Mouse (Mus musculus): ENCODE results near the gene Ccdc117. TPM values are rescaled to one million over a fixed set of nuclear protein-coding genes. Genes with fewer than 3 reads are reported as not detected.
A peak's percentile ranks its signal among the peaks of the same experiment; 100 is the strongest.

The Ccdc117 gene
- polyA plus RNA-seq, 1 experiment from 2014 or later = 11.4 TPM

DNA sequence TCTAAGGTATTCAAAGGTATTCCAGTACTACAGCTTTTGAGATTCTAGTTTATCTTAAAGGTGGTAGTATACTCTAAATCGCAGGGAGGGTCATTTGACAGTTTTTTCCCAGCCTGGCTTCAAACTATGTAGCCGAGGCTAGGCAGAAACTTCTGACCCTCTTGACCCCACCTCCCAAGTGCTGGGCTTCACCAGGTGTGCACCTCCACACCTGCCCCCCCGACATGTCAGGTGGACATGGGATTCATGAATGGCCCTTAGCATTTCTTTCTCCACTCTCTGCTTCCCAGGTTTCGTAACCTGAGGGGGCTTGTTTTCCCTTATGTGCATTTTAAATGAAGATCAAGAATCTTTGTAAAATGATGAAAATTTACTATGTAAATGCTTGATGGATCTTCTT lies 16.6 kb downstream of the Ccdc117 start:
- H3K4me2 ChIP-seq (replicated peaks) = no peak overlapping the region
- no peaks in the 10 kb centered on the region for H3K9me3 ChIP-seq (ENCODE audit: control insufficient read depth, low read length)
- 89% methylated on average over 4 of the region's 4 CpGs for WGBS
- H3K27ac ChIP-seq = no peak overlapping the region
- ATAC-seq (ENCODE audit: low FRiP score) (no peak), DNase-seq (ENCODE audit: low spot score) (no peak)
- peaks cover 83% of the 10 kb centered on the region for H3K36me3 ChIP-seq (replicated peaks; ENCODE audit: control insufficient read depth, insufficient read depth)
- H3K27me3 ChIP-seq (ENCODE audit: control insufficient read depth, insufficient read depth, low read length) = no peaks in the 10 kb centered on the region
- no peak overlapping the region for H3K4me3 ChIP-seq (replicated peaks; ENCODE audit: low read length)
- H3K4me1 ChIP-seq (replicated peaks; ENCODE audit: control insufficient read depth, insufficient read depth, low read length) = peaks cover 20% of the 10 kb centered on the region
- no peak overlapping the region for H3K9ac ChIP-seq

DNA sequence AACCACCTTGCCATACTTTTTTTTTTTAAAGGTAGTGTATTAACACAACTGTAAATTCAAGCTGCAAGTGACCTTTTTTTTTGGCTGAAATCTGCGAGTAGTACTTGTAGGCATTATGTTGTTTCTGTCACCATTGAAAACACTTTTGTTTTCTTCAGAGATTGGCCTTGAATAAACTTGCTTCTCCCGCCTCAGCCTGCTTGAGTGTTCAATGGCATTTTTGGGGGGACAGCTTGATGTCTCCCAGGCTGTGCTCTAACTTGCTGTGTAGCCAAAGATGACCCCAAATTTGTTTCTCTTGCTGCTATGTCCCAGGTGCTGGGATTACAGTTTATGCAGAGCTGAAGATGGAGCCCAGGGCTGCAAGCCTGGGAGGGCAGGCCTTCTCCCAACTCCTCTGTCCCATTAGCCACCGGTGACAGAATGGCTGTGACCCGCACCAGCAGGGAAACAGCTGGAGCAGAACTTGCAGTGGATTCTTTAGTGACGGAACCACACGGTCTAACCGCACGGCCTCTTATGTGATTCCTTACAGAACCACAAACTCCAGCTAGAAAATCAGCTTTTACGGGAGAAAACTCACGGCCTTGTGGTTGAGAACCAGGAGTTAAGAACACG lies 19.1 kb downstream of the Ccdc117 start:
- 92% methylated on average over 11 of the region's 11 CpGs for WGBS
- Histone ChIP-seq H3K4me2 (replicated peaks) (peak overlapping the region; percentile 60), H3K36me3 (replicated peaks; ENCODE audit: control insufficient read depth, insufficient read depth) (peaks cover 58% of the 10 kb centered on the region), H3K9me3 (ENCODE audit: control insufficient read depth, low read length) (no peaks in the 10 kb centered on the region), H3K9ac (peak overlapping the region; percentile 99; the same call in 1 of the 2 replicates), H3K27ac (no peak overlapping the region), H3K27me3 (ENCODE audit: control insufficient read depth, insufficient read depth, low read length) (no peaks in the 10 kb centered on the region), H3K4me1 (replicated peaks; ENCODE audit: control insufficient read depth, insufficient read depth, low read length) (peaks cover 20% of the 10 kb centered on the region), H3K4me3 (replicated peaks; ENCODE audit: low read length) (peak overlapping the region; percentile 99)
- no peak for ATAC-seq (ENCODE audit: low FRiP score)
- DNase-seq (ENCODE audit: low spot score) = no peak

DNA sequence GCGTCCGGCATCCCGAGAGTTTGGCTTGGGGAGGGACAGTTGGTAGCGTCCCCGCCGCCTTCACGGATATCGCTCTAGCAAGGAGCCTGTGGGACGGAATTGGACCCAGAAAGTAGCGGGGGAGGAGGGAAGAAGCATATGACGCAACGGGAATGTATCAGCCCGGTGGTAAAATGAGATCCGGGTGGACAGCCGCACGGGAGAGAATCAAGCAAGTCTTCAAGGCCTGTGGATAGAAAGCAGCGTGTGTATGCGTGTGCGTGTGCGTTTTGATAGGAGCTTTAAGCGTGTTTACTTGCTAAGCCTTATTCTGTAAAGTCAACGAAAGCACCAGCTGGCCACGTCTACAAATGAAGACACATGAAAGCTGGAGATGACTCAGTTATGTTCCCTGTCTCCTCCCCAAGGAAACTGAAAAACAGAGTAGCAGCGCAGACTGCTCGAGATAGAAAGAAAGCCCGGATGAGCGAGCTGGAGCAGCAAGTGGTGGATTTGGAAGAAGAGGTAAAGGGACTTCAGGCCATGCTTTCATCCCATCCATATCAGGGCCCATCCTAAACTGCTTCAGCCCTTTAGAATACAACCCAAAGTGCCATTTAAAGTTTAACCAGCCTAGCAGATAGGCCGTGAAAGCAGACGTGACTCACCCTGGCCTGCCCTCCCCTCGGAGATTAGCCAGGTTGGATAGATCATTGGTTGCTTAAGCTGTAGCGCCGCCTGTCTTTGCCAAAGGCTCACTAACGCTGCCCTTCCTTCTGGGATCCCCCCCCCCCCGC lies 20.3 kb downstream of the Ccdc117 start:
- no peaks in the 10 kb centered on the region for H3K27me3 ChIP-seq (ENCODE audit: control insufficient read depth, insufficient read depth, low read length)
- H3K4me3 ChIP-seq (replicated peaks; ENCODE audit: low read length) = peak overlapping the region; percentile 99
- H3K36me3 ChIP-seq (replicated peaks; ENCODE audit: control insufficient read depth, insufficient read depth) = peaks cover 46% of the 10 kb centered on the region
- DNase-seq (ENCODE audit: low spot score) (peak; percentile 61), ATAC-seq (ENCODE audit: low FRiP score) (peak; percentile 21; the same call in 1 of the 2 replicates)
- peak overlapping the region; percentile 60 for H3K4me2 ChIP-seq (replicated peaks)
- WGBS = under 1% methylated on average over 34 of the region's 34 CpGs
- no peaks in the 10 kb centered on the region for H3K9me3 ChIP-seq (ENCODE audit: control insufficient read depth, low read length)
- H3K9ac ChIP-seq = peak overlapping the region; percentile 99
- peaks cover 20% of the 10 kb centered on the region for H3K4me1 ChIP-seq (replicated peaks; ENCODE audit: control insufficient read depth, insufficient read depth, low read length)
- H3K27ac ChIP-seq = peak overlapping the region; percentile 92

- Histone ChIP-seq H3K36me3 (replicated peaks; ENCODE audit: control insufficient read depth, insufficient read depth) (peaks cover 40% of the 10 kb centered on the region), H3K4me2 (replicated peaks) (peak overlapping the region; percentile 60), H3K27ac (peak overlapping the region; percentile 92), H3K9ac (peak overlapping the region; percentile 99), H3K4me3 (replicated peaks; ENCODE audit: low read length) (peak overlapping the region; percentile 99), H3K4me1 (replicated peaks; ENCODE audit: control insufficient read depth, insufficient read depth, low read length) (peaks cover 20% of the 10 kb centered on the region), H3K27me3 (ENCODE audit: control insufficient read depth, insufficient read depth, low read length) (no peaks in the 10 kb centered on the region), H3K9me3 (ENCODE audit: control insufficient read depth, low read length) (no peaks in the 10 kb centered on the region)
- ATAC-seq (ENCODE audit: low FRiP score) (peak; percentile 48; the same call in 1 of the 2 replicates), DNase-seq (ENCODE audit: low spot score) (peak; percentile 43)
- WGBS = 1% methylated on average over 13 of the region's 13 CpGs
Observed at GRCm38 (mm10) chr11:5521266-5521515, 20.8 kb downstream of the Ccdc117 start.

- WGBS = under 1% methylated on average over 70 of the region's 72 CpGs
- no peaks in the 10 kb centered on the region for H3K27me3 ChIP-seq (ENCODE audit: control insufficient read depth, insufficient read depth, low read length)
- peak within 1 kb of the TSS; percentile 99 for H3K4me3 ChIP-seq (replicated peaks; ENCODE audit: low read length)
- peak within 1 kb of the TSS; percentile 99 for H3K9ac ChIP-seq
- peaks cover 20% of the 10 kb centered on the region for H3K4me1 ChIP-seq (replicated peaks; ENCODE audit: control insufficient read depth, insufficient read depth, low read length)
- DNase-seq (ENCODE audit: low spot score) = peak; percentile 95
- peak within 1 kb of the TSS; percentile 92 for H3K27ac ChIP-seq
- H3K4me2 ChIP-seq (replicated peaks) = peak within 1 kb of the TSS; percentile 60
- peaks cover 35% of the 10 kb centered on the region for H3K36me3 ChIP-seq (replicated peaks; ENCODE audit: control insufficient read depth, insufficient read depth)
- ATAC-seq (ENCODE audit: low FRiP score) = peak; percentile 97
- no peaks in the 10 kb centered on the region for H3K9me3 ChIP-seq (ENCODE audit: control insufficient read depth, low read length)
Observed at GRCm38 (mm10) chr11:5520412-5521265, 21.3 kb downstream of the Ccdc117 start, which contains the start of gene Xbp1. Gene Xbp1, plus strand, starts transcription at chr11:5520659.

DNA sequence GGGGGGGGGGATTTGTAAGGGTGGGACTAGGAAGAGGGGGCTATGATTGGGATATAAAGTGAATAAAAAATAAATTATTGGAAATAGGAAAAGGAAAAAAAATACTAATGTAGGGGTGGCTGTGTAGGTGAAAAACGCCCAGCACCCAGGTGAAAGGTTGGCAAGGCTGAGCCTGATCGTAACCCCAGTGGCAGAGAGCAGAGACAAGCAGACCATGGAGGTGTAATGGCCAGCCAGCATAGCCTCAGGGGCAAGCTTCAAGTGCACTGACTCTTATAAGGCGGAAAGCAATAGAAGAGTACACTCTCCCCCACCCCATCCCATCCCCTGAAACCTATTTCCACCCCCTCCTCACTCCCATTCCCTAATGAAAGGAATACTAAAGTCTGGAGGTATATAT lies 22.3 kb downstream of the Ccdc117 start:
- H3K4me3 ChIP-seq (replicated peaks; ENCODE audit: low read length) = peak overlapping the region; percentile 99; the same call in 1 of the 2 replicates
- peaks cover 20% of the 10 kb centered on the region for H3K4me1 ChIP-seq (replicated peaks; ENCODE audit: control insufficient read depth, insufficient read depth, low read length)
- H3K9me3 ChIP-seq (ENCODE audit: control insufficient read depth, low read length) = no peaks in the 10 kb centered on the region
- peaks cover 25% of the 10 kb centered on the region for H3K36me3 ChIP-seq (replicated peaks; ENCODE audit: control insufficient read depth, insufficient read depth)
- peak overlapping the region; percentile 92; the same call in 1 of the 2 replicates for H3K27ac ChIP-seq
- DNase-seq (ENCODE audit: low spot score) = no peak
- no peak overlapping the region for H3K4me2 ChIP-seq (replicated peaks)
- peak overlapping the region; percentile 99; the same call in 1 of the 2 replicates for H3K9ac ChIP-seq
- H3K27me3 ChIP-seq (ENCODE audit: control insufficient read depth, insufficient read depth, low read length) = no peaks in the 10 kb centered on the region
- no peak for ATAC-seq (ENCODE audit: low FRiP score)
- 85% methylated on average over 3 of the region's 3 CpGs for WGBS

DNA sequence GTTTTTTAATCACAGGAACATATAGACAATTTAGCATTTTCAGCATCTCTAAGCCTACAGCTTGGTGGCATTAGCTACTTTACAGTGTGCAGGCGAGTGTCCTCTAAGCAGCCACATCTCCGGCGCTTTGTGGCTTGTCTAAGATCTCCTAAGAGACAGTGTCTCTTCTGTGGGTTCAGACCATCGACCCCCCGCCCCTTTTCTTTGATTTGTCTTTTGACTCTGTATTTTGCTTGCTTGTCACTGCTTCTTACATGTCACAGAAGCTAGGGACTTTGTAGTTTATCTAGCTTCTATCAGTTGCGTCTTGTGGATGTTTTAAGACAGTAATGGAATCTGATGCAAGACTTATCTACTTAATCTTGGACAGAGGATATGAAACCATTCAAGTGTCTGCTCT lies 24.6 kb downstream of the Ccdc117 start:
- ATAC-seq (ENCODE audit: low FRiP score) (no peak), DNase-seq (ENCODE audit: low spot score) (no peak)
- H3K27ac ChIP-seq = no peak overlapping the region
- H3K4me1 ChIP-seq (replicated peaks; ENCODE audit: control insufficient read depth, insufficient read depth, low read length) = peaks cover 5% of the 10 kb centered on the region
- WGBS = 88% methylated on average over 6 of the region's 6 CpGs
- H3K4me3 ChIP-seq (replicated peaks; ENCODE audit: low read length) = no peak overlapping the region
- H3K9me3 ChIP-seq (ENCODE audit: control insufficient read depth, low read length) = no peaks in the 10 kb centered on the region
- no peaks in the 10 kb centered on the region for H3K27me3 ChIP-seq (ENCODE audit: control insufficient read depth, insufficient read depth, low read length)
- H3K4me2 ChIP-seq (replicated peaks) = no peak overlapping the region
- no peak overlapping the region for H3K9ac ChIP-seq
- H3K36me3 ChIP-seq (replicated peaks; ENCODE audit: control insufficient read depth, insufficient read depth) = peaks cover 2% of the 10 kb centered on the region; the same call in 1 of the 2 replicates

- WGBS = 94% methylated on average over 14 of the region's 14 CpGs
- no peaks in the 10 kb centered on the region for H3K4me1 ChIP-seq (replicated peaks; ENCODE audit: control insufficient read depth, insufficient read depth, low read length)
- H3K4me2 ChIP-seq (replicated peaks) = no peak overlapping the region
- no peak overlapping the region for H3K9ac ChIP-seq
- H3K36me3 ChIP-seq (replicated peaks; ENCODE audit: control insufficient read depth, insufficient read depth) = no peaks in the 10 kb centered on the region
- no peak for ATAC-seq (ENCODE audit: low FRiP score)
- H3K9me3 ChIP-seq (ENCODE audit: control insufficient read depth, low read length) = no peaks in the 10 kb centered on the region
- no peak overlapping the region for H3K4me3 ChIP-seq (replicated peaks; ENCODE audit: low read length)
- H3K27ac ChIP-seq = no peak overlapping the region
- no peaks in the 10 kb centered on the region for H3K27me3 ChIP-seq (ENCODE audit: control insufficient read depth, insufficient read depth, low read length)
- no peak for DNase-seq (ENCODE audit: low spot score)
Observed at GRCm38 (mm10) chr11:5516617-5517016, 25.4 kb downstream of the Ccdc117 start.

DNA sequence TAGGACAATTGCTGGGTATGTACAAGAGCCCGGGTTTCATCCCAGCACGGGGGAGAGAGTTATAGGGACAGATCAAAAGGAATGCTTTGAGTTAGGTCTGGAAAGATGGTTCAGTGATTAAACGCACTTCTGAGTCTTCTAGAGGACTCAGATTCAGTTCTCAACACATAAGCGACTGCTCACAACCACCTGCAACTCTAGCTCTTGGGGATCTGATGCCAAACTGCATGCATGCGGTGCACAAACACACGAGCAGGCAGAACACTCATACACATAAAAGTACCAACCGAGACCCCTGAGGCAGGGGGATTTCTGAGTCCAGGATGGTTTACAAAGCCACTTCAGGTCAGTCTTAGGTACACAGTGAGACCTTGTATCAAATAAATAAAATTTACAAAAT lies 25.8 kb downstream of the Ccdc117 start:
- no peak for ATAC-seq (ENCODE audit: low FRiP score)
- H3K27me3 ChIP-seq (ENCODE audit: control insufficient read depth, insufficient read depth, low read length) = no peaks in the 10 kb centered on the region
- H3K4me2 ChIP-seq (replicated peaks) = no peak overlapping the region
- H3K4me1 ChIP-seq (replicated peaks; ENCODE audit: control insufficient read depth, insufficient read depth, low read length) = no peaks in the 10 kb centered on the region
- H3K9me3 ChIP-seq (ENCODE audit: control insufficient read depth, low read length) = no peaks in the 10 kb centered on the region
- no peak overlapping the region for H3K27ac ChIP-seq
- no peak overlapping the region for H3K9ac ChIP-seq
- no peak overlapping the region for H3K4me3 ChIP-seq (replicated peaks; ENCODE audit: low read length)
- WGBS = 86% methylated on average over 7 of the region's 7 CpGs
- no peaks in the 10 kb centered on the region for H3K36me3 ChIP-seq (replicated peaks; ENCODE audit: control insufficient read depth, insufficient read depth)
- DNase-seq (ENCODE audit: low spot score) = no peak

All from hindbrain, embryonic 14.5 days (tissue).